Mouse (Mus musculus): ENCODE results near the gene Olfr530. TPM values are rescaled to one million over a fixed set of nuclear protein-coding genes. Genes with fewer than 3 reads are reported as not detected.

The Olfr530 gene
- total RNA-seq (2015; ENCODE audit: low replicate concordance): not detected in 2 replicates
- total RNA-seq (2017; ENCODE audit: low replicate concordance): not detected in 2 replicates

- ATAC-seq (replicated peaks; ENCODE audit: low FRiP score, poor library complexity, severe bottlenecking): no peak
Observed at GRCm38 (mm10) chr7:140376231-140376630, at the start of gene Olfr530. Gene Olfr530, minus strand, starts transcription at chr7:140376331.

GRCm38 (mm10) chr7:140421539-140421938 is 45.4 kb upstream of the Olfr530 start, which contains the start of gene Olfr532:
Gene Olfr532, minus strand, starts transcription at chr7:140421639.
- no peak for ATAC-seq (replicated peaks; ENCODE audit: low FRiP score, poor library complexity, severe bottlenecking)

- ATAC-seq (replicated peaks; ENCODE audit: low FRiP score, poor library complexity, severe bottlenecking): no peak
Observed at GRCm38 (mm10) chr7:140402818-140403217, 26.7 kb upstream of the Olfr530 start, which contains the start of gene Olfr531. Gene Olfr531, minus strand, starts transcription at chr7:140402918.

- ATAC-seq (replicated peaks; ENCODE audit: low FRiP score, poor library complexity, severe bottlenecking): no peak
Observed at GRCm38 (mm10) chr7:140376911-140377310, 780 bp upstream of the Olfr530 start.

- ATAC-seq (replicated peaks; ENCODE audit: low FRiP score, poor library complexity, severe bottlenecking): no peak
Observed at GRCm38 (mm10) chr7:140374300-140374699, 1.8 kb downstream of the Olfr530 start.

- no peak for ATAC-seq (replicated peaks; ENCODE audit: low FRiP score, poor library complexity, severe bottlenecking)
Observed at GRCm38 (mm10) chr7:140361571-140361970, 14.6 kb downstream of the Olfr530 start, which contains the start of gene Olfr60. Gene Olfr60, minus strand, starts transcription at chr7:140361671.

GRCm38 (mm10) chr7:140333717-140334116 is 42.4 kb downstream of the Olfr530 start, which contains the start of gene Olfr527:
Gene Olfr527, plus strand, starts transcription at chr7:140334017.
- ATAC-seq (replicated peaks; ENCODE audit: low FRiP score, poor library complexity, severe bottlenecking): no peak

- ATAC-seq (replicated peaks; ENCODE audit: low FRiP score, poor library complexity, severe bottlenecking): no peak
Observed at GRCm38 (mm10) chr7:140329766-140330304, 46.3 kb downstream of the Olfr530 start.

Other genes with a start within 250 kb of the Olfr530 start
- gene Mtg1, start 238.8 kb downstream of the Olfr530 start, total RNA-seq (2015; ENCODE audit: low replicate concordance): 2.1 and 2.5 TPM in 2 replicates
- 1.6 TPM in 1 of 2 replicates, not detected in the other for gene Mtg1, start 238.8 kb downstream of the Olfr530 start, total RNA-seq (2017; ENCODE audit: low replicate concordance)
- not detected in 2 replicates for gene Sprn, start 221.5 kb downstream of the Olfr530 start, total RNA-seq (2015; ENCODE audit: low replicate concordance)
- not detected in 2 replicates for gene Sprn, start 221.5 kb downstream of the Olfr530 start, total RNA-seq (2017; ENCODE audit: low replicate concordance)
- not detected in 2 replicates for gene Olfr522, start 211.6 kb downstream of the Olfr530 start, total RNA-seq (2015; ENCODE audit: low replicate concordance)
- gene Olfr522, start 211.6 kb downstream of the Olfr530 start, total RNA-seq (2017; ENCODE audit: low replicate concordance): not detected in 2 replicates
- not detected in 2 replicates for gene Olfr523, start 203.1 kb downstream of the Olfr530 start, total RNA-seq (2015; ENCODE audit: low replicate concordance)
- gene Olfr523, start 203.1 kb downstream of the Olfr530 start, total RNA-seq (2017; ENCODE audit: low replicate concordance): not detected in 2 replicates
- gene Olfr524, start 170.4 kb downstream of the Olfr530 start, total RNA-seq (2015; ENCODE audit: low replicate concordance): 0.19 TPM in 1 of 2 replicates, not detected in the other
- not detected in 2 replicates for gene Olfr524, start 170.4 kb downstream of the Olfr530 start, total RNA-seq (2017; ENCODE audit: low replicate concordance)
- not detected in 2 replicates for gene Cd163l1, start 158.1 kb downstream of the Olfr530 start, total RNA-seq (2015; ENCODE audit: low replicate concordance)
- not detected in 2 replicates for gene Cd163l1, start 158.1 kb downstream of the Olfr530 start, total RNA-seq (2017; ENCODE audit: low replicate concordance)
- gene 5830411N06Rik, start 129.0 kb downstream of the Olfr530 start, total RNA-seq (2015; ENCODE audit: low replicate concordance): not detected in 2 replicates
- 0.42 TPM in 1 of 2 replicates, not detected in the other for gene 5830411N06Rik, start 129.0 kb downstream of the Olfr530 start, total RNA-seq (2017; ENCODE audit: low replicate concordance)
- gene Olfr525, start 55.5 kb downstream of the Olfr530 start, total RNA-seq (2015; ENCODE audit: low replicate concordance): not detected in 2 replicates
- gene Olfr525, start 55.5 kb downstream of the Olfr530 start, total RNA-seq (2017; ENCODE audit: low replicate concordance): under 0.01 TPM in 1 of 2 replicates, not detected in the other
- gene Olfr527, start 42.3 kb downstream of the Olfr530 start, total RNA-seq (2015; ENCODE audit: low replicate concordance): not detected in 2 replicates
- not detected in 2 replicates for gene Olfr527, start 42.3 kb downstream of the Olfr530 start, total RNA-seq (2017; ENCODE audit: low replicate concordance)
- gene Olfr60, start 14.7 kb downstream of the Olfr530 start, total RNA-seq (2015; ENCODE audit: low replicate concordance): not detected in 2 replicates
- not detected in 2 replicates for gene Olfr60, start 14.7 kb downstream of the Olfr530 start, total RNA-seq (2017; ENCODE audit: low replicate concordance)
- not detected in 2 replicates for gene Olfr531, start 26.6 kb upstream of the Olfr530 start, total RNA-seq (2015; ENCODE audit: low replicate concordance)
- gene Olfr531, start 26.6 kb upstream of the Olfr530 start, total RNA-seq (2017; ENCODE audit: low replicate concordance): not detected in 2 replicates
- not detected in 2 replicates for gene Olfr532, start 45.3 kb upstream of the Olfr530 start, total RNA-seq (2015; ENCODE audit: low replicate concordance)
- not detected in 2 replicates for gene Olfr532, start 45.3 kb upstream of the Olfr530 start, total RNA-seq (2017; ENCODE audit: low replicate concordance)
- not detected in 2 replicates for gene Olfr533, start 87.0 kb upstream of the Olfr530 start, total RNA-seq (2015; ENCODE audit: low replicate concordance)
- not detected in 2 replicates for gene Olfr533, start 87.0 kb upstream of the Olfr530 start, total RNA-seq (2017; ENCODE audit: low replicate concordance)
- gene Olfr535, start 107.9 kb upstream of the Olfr530 start, total RNA-seq (2015; ENCODE audit: low replicate concordance): not detected in 2 replicates
- not detected in 2 replicates for gene Olfr535, start 107.9 kb upstream of the Olfr530 start, total RNA-seq (2017; ENCODE audit: low replicate concordance)
- not detected in 2 replicates for gene Olfr536, start 131.1 kb upstream of the Olfr530 start, total RNA-seq (2015; ENCODE audit: low replicate concordance)
- gene Olfr536, start 131.1 kb upstream of the Olfr530 start, total RNA-seq (2017; ENCODE audit: low replicate concordance): not detected in 2 replicates
- gene Olfr538, start 191.6 kb upstream of the Olfr530 start, total RNA-seq (2015; ENCODE audit: low replicate concordance): not detected in 2 replicates
- gene Olfr538, start 191.6 kb upstream of the Olfr530 start, total RNA-seq (2017; ENCODE audit: low replicate concordance): 2.0 TPM in 1 of 2 replicates, not detected in the other
- 0.19 and 0.21 TPM in 2 replicates for gene Olfr46, start 224.9 kb upstream of the Olfr530 start, total RNA-seq (2015; ENCODE audit: low replicate concordance)
- gene Olfr46, start 224.9 kb upstream of the Olfr530 start, total RNA-seq (2017; ENCODE audit: low replicate concordance): 0.09 and 0.28 TPM in 2 replicates

Measured in erythroblast, adult 5-6 weeks (primary cell).